Mouse (Mus musculus) C3H10T1/2 (cell line): ENCODE data around the gene Rnf135. TPM values are rescaled to one million over a fixed set of nuclear protein-coding genes. Genes with fewer than 3 reads are reported as not detected.

ENCODE experiments used
- polyA plus RNA-seq, 2 experiments: library from polyadenylated mRNA; unstranded; fragments of >200 nt; fragmentation: generic; extraction: Trizol; gene quantifications; one replicate each; pipeline ENCODE4 v1.2.1; 2012; ENCODE audit warnings: missing spikeins in 2 of 2

The Rnf135 gene
- 10 to 100 TPM in 1 of 2 experiments, 1 to 10 TPM in 1; 4.9 to 19.1 TPM for polyA plus RNA-seq

DNA sequence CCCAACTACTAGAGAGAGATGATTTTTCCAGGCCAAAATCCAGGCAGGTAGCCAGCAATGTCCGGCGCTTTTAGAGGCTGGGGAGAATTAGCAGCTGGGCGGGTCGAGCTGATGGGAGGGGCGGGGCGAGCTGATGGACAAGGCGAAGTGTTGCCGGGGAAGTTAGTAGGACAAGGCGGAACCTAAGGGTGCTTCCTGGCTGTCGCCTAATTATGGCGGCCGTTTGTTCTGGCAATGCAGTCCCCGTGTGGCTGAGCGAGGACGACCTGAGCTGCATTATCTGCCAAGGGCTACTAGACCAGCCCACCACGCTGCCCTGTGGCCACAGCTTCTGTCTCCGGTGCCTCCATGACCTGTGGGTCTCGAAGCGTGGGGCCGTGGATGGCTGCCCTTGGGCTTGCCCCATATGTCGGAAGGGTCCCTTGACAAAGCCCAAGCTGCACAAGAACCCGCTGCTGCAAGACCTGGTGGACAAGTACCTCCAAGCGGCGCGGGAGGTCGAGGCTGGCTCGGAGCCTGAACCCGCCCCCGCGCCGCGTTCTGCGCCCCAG is at the start of gene Rnf135:
Rnf135 (plus strand) TSS at position 147 of the 551 bp plus-strand sequence.

DNA sequence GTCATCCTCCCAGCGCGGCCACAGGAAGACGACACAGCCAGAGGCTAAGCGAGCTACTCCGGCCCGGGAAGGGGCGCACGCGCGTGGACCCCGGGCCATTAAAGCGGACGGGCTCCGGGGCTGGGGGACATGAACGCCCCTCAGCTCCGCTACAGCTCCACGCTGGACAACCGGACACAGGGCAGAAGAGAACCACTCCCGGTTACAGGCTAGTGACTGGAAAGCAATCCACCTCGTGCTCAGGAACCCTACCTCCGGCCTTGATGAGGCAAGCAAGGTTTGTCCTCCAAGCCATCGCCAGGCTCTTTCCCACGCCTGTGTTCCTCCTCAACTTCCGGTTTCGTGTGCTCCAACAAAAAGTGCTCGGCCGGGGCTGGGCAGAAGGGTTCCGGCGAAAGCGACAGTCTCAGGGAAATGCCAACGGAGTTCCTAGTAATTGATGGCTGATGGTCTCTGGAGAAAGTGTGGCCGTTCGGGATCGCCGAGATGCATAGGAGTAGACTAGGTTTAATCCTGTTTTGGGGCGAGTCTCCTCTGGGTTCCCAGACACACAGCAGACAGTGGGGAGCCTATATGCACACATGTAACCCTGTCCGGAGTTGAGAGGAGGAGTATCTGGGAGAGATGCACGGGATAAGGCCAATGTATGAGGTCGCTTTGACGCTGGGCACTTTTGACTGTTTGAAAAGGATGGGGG is 41.7 kb upstream of the Rnf135 start, which contains the start of gene Tefm:
Tefm (minus strand) TSS at position 351 of the 697 bp plus-strand sequence.

DNA sequence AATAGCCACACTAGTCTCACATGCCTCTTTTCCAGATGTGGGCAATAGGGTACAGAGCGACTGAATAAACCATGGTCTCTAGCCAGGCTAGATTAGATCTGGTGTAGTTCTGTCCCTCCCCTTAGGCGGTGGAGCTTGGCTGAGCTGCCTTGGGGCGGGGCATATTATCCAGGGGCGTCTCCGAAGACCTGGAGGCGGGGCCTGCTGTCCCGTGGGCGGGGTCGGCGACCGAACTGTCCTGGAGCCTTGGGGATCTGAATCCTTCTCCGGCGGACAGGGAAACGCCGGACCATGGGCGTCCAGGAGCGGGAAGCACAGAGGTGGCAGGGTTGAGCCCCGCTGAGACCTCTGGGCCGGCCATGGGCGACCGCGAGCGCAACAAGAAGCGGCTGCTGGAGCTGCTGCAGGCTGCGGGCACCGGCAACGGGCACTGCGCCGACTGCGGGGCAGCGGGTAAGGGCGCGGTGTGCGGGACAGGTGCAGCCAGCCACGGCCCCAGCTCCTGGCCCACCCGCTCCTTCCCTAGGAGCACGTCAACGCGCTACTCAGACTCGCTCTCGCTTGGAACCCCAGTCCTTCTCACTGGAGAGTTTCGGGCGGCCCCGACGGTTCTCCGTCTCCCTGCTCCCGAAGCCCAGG is 29.7 kb upstream of the Rnf135 start, which contains the start of gene Adap2:
Adap2 (plus strand) TSS at position 249 of the 639 bp plus-strand sequence.

DNA sequence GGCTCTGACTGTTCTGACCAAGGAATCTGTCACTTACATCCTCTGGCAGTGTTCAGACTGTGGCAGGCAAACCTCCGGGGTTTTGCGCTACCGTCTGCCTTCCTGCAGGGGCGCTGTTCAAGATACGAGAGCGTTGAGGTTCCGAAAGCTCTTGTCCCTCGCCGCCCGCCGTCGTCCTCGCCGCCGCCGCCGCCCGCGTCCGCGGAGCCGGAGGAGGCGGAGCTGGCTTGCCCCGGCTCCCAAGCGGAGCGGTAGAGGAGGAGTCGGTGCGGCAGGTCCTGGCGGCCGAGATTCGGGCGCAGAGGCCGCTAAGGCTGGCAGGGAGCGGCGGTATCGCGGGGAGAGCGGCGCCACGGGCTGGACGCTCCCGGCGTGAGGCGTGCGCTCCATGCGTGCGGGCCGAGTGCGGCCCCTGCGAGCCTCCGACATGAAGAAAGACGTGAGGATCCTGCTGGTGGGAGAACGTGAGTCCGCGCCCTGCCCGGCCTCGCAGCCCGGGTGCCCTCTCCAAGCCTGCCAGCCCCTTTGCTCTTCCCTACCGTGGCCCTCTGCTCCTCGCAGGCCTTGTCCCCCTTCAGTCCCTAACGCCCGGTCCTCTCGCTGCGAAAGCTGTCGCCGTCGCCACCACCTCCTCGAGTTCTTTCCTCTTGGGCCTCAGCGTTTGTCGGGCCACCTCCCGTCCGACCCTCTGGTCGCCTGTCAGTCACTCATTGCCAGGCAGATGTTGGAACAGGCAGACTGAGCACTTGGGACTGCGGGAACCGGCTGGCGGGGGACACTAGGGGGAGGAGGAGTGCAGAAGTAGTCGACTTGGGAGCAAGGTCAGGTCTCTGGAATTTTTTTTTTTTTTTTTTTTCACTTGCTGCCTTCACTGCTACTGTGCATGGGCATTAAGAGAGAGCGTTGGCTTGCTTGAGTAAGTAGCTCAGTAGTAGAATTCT is 25.5 kb downstream of the Rnf135 start, which contains the start of gene Rhot1:
Rhot1 (plus strand) TSS at position 160 of the 941 bp plus-strand sequence.

Other genes starting within 250 kb of the Rnf135 start
- 10 to 100 TPM in 1 of 2 experiments, 1 to 10 TPM in 1; 4.9 to 18.8 TPM for gene Utp6, start 221.5 kb upstream of the Rnf135 start, polyA plus RNA-seq
- gene Suz12, start 190.7 kb upstream of the Rnf135 start, polyA plus RNA-seq = 1 to 10 TPM in 1 of 2 experiments, under 1 TPM in 1; 0.63 to 3.8 TPM
- gene Crlf3, start 102.9 kb upstream of the Rnf135 start, polyA plus RNA-seq = 10 to 100 TPM in 1 of 2 experiments, 1 to 10 TPM in 1; 4.0 to 14.5 TPM
- under 1 TPM; 0.20 to 0.52 TPM for gene Atad5, start 94.5 kb upstream of the Rnf135 start, polyA plus RNA-seq
- gene Tefm, start 41.7 kb upstream of the Rnf135 start, polyA plus RNA-seq = 1 to 10 TPM; 1.2 to 9.9 TPM
- not detected for gene Adap2, start 29.7 kb upstream of the Rnf135 start, polyA plus RNA-seq
- 10 to 100 TPM in 1 of 2 experiments, 1 to 10 TPM in 1; 2.0 to 17.1 TPM for gene Rhot1, start 25.2 kb downstream of the Rnf135 start, polyA plus RNA-seq
- 1 to 10 TPM in 1 of 2 experiments, under 1 TPM in 1; 0.27 to 4.2 TPM for gene Rhbdl3, start 117.1 kb downstream of the Rnf135 start, polyA plus RNA-seq
- 1 to 10 TPM; 2.0 to 6.2 TPM for gene 5730455P16Rik, start 194.2 kb downstream of the Rnf135 start, polyA plus RNA-seq
- 10 to 100 TPM in 1 of 2 experiments, 1 to 10 TPM in 1; 9.8 to 71.3 TPM for gene Zfp207, start 199.4 kb downstream of the Rnf135 start, polyA plus RNA-seq
- gene Psmd11, start 244.8 kb downstream of the Rnf135 start, polyA plus RNA-seq = 10 to 100 TPM; 34.3 to 50.5 TPM